Mouse (Mus musculus) urinary bladder, adult 2 months (tissue): ENCODE measurements at regions not wholly inside any gene's neighbourhood (a gene's known extent, or its start where the extent isn't known, plus 50 kb on each side); places are given as distances from the start of the nearest gene placed in this dataset.
A peak's percentile ranks its signal among the peaks of the same experiment; 100 is the strongest.

Experiments
- DNase-seq: peaks from one replicate; pipeline ENCODE4 v3.0.0; 2022; ENCODE audit warnings: low spot score

- no peak for DNase-seq
Observed at GRCm38 (mm10) chr19:60148313-60148965, 78.1 kb downstream of the Fam204a start.

DNA sequence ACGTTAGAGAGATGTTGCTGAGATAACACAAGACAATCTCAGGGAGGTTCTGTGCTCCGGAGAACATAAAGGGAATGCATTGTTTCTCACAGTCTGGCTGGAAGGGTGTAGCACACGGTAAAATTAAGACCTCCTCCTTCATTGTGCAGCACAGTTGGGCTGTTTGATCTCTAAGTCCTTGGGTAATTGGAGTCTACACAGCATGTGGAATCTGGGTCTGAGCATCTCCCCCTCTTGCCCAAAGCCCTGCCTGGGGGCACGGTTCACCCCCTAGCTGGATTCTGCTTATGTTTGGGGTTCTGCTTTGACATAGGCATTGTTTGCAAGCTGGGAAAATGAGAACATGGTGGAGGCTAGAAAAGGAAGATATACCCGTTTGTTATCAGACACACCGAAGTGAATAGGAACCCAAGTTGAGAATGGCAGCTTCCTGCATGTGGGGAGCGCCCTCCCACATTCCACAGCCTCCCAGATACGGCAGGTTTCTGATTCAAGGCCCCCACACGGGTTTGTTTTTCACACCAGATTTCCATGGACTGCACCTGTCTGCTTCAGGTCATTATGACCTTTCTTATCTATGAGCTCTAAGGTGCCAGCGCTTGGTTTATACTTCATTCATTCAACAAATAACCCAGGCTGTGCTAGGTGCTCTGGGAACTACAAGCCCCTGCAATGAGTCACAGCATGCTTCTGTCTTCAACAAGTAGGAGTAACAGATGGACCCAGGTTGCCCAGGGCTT is 79.9 kb downstream of the Fam204a start:
- DNase-seq = no peak

DNA sequence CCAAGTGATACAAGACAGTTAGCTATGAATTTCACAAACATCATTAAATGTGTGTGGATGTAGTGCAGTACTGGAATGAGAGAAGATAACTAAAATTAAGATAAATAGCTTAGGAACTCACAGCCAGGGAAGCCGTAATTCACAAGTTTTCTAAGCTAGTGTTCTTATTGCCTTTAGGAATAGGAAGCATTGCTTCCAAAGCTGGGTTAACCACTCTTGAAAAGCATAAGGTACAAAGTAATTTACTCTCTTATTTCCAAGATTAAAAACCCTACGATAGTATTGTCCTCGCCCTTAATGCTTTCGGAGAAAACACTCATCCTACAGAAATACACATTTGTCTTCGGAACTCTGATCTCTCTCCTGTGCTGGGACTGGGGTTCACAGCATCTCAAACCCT is 81.3 kb downstream of the Fam204a start:
- DNase-seq = no peak

DNA sequence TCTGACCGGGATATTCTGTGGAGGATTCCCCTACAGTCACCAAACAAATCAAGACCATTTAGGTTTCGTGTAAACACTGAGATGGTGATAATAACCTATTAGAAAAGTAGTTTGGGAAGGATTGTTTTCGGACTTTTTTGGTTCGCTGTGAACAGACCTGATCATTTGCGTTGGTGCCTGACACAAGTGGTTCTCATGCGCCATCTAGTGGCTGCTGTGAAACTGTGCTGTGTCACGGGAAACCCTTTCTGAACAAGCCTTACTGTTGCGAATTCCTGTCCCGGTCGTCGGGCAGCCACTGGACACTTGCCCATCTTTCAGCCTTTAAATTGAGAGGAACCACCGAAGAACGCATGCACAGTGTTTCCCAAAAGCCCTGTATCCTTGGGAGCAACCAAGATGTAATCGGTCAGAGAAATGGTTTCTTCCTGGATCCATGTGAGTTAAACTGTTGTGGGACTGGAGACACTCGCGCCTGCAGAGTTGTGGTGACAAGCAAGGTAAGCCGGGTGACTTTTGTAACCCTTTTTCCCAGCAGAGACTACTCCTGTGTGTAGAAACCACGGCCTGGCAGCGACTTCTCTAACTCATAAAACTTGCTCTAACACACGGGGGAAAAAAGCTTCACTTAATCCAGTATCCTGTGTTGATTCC is 82.0 kb downstream of the Fam204a start:
- DNase-seq = peak; percentile 36

DNA sequence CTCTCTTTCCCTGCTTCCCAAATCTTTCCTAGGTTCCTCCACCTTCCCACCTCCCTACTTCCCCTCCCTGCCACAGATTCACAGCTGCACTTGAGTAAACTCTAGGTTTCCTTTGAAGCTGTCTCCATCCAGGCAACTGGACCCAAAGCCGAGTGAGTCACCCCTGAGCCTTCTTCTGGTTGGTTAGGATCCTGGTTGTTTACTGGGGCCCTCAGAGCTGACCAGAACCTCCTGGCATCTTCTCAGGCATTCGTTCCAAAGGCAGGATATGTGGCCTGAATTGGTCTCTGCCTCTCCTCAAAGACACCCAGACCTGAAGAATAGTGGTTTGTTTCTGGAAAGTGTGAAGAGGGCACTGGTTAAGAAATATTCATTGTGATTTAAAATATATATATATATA is 87.6 kb downstream of the Fam204a start:
- DNase-seq = no peak

DNA sequence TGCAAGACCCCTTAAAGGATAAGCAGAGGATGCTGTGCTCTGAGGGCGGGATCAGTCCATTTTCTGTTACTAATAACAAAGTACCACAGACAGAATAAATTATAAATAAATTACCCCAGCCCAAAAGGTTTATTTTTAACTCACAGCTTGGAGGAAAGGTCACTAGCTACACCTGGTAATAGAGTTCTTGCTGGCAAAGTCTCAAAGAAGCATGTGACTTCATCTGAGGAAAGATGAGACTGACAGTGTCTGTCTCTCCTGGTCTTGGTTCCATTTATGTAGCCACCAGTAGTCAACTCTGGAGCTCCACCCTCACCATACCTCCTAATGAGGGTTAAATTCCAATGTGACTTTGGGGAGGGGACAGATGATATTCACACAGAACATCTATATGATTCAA is 90.0 kb downstream of the Fam204a start:
- no peak for DNase-seq

GRCm38 (mm10) chr19:60134447-60135328 is 91.8 kb downstream of the Fam204a start:
- no peak for DNase-seq

DNA sequence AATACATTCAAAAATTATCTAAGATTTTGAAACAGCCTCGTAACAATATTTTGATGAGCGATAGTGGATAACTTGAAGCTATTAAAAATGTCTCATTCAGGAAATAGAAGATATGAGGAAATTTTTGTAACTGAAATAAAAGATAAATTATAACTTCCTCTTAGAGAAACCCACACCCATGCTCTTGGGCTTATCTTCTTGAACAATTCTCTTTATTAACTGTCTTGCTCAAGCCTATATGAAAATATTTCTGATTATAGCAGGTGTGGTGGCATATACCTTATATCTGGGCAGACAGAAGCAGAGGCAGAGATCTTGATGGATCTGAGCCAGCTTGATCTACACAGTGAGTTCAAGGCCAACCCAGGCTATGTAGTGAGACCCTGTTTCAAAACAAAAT is 96.9 kb downstream of the Fam204a start:
- DNase-seq = no peak

DNA sequence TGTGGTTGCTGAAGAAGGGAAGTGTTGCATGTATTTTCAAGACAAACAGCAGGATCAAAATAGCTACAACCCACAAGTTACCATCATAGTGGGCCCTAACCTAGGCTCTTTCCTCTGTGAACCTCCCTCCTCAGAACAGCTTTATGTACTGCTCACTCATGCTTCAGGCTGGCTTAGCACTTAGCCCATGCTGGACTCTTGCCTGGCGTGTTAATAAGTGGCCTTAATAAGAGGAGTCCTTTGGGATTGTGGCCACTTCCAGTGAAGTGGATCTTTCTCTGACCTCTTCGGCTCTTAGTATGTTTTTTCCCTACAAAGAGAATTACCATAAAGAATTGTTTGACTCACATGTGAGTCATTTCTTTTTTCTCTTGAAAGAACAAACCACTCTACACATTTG is 101.9 kb downstream of the Fam204a start:
- DNase-seq = no peak

GRCm38 (mm10) chr19:60120917-60121316 is 105.6 kb downstream of the Fam204a start:
- DNase-seq = no peak

- no peak for DNase-seq
Observed at GRCm38 (mm10) chr19:60119051-60119450, 107.5 kb downstream of the Fam204a start.

DNA sequence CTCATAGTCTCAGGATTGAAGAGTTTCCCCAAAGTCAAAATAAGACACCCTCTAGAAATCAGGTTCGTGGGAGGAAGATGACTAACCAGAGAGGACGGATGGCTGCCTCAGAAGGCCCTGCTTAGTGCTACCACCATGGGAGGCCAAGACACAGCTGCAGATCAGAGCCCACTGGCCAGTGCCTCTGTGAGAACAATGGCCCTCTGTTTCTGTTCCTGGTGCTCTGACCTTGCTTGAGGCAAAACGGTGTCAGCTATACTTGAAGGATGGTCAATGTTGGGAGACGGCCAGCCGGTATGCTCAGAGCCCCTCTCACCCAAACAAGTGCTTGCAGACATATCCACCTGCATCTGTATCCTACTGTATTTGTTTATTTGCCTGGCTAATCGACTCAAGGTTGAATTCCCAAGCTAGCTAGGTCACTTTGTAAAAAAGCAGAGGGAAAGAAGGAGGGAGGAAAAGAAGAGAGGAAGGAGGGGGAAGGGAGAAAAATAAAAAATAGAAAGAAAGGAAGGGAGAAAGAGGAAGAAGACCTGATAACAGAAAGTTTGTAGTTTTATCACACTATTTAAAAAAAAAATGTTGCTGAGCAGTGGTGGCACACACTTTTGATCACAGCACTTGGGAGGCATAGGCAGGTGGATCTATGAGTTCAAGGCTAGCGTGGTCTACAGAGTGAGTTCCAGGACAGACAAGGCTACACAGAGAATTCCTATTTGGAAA is 112.7 kb downstream of the Fam204a start:
- DNase-seq = no peak

- no peak for DNase-seq
Observed at GRCm38 (mm10) chr19:60110278-60110677, 116.2 kb downstream of the Fam204a start.

DNA sequence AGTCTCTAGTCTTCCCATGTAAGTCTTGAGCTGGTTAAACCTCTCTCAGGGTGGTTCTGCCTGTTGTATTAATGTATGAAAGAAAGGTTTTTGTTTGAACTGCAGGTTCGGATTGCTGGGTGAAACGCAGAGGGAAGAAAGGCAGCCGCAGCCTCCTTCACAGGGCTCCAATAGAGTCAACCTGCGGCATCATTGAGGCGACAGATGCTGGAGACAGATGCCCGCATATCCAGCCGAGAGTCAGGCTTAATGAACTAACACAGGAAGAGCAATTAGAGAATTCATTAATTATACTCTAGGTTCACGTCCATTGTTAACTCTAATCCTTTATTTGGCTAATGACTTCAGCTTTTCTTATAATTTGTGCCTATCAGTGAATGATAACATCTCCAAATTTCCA is 117.0 kb downstream of the Fam204a start:
- no peak for DNase-seq

GRCm38 (mm10) chr19:60097915-60098314 is 128.6 kb downstream of the Fam204a start:
- DNase-seq = no peak

DNA sequence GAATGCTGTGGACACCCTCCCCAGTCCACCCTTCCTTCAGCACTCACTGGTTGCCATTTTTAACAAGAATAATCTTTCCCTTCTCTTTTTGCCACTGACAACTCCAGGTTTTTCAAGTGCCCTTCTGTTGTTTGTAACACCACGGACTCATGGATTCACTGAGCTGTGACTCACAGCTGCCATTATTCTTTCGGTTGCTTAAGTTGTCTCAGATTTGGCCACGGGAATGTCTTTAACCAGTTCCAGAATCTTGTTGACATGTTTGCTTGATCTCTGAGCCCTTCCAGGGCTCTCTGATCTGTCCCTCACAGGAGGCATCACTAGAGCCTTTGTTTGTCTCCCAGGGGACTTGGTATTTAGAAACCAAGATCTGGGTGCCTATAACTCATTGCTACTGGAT is 131.5 kb upstream of the Rab11fip2 start:
- DNase-seq = no peak

GRCm38 (mm10) chr19:60073328-60073727 is 129.9 kb upstream of the Rab11fip2 start:
- DNase-seq = no peak

DNA sequence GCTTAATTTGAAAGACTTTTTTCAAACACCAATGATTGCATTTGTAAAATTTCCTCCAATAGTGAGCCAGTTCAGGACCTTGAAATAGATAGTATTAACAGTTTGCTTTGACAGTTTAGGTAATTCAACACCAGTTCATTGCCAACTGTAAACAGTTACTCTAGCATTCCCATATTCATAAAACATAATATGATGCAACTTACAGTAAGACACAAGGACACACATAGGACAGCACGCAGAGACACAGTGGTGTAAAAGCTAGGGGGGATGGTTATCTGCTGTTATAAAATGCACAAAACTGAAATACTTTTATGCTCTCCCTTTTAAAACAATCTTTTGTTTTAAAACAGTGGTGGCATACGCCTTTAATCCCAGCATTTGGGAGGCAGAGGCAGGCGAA is 122.7 kb upstream of the Rab11fip2 start:
- DNase-seq = no peak

DNA sequence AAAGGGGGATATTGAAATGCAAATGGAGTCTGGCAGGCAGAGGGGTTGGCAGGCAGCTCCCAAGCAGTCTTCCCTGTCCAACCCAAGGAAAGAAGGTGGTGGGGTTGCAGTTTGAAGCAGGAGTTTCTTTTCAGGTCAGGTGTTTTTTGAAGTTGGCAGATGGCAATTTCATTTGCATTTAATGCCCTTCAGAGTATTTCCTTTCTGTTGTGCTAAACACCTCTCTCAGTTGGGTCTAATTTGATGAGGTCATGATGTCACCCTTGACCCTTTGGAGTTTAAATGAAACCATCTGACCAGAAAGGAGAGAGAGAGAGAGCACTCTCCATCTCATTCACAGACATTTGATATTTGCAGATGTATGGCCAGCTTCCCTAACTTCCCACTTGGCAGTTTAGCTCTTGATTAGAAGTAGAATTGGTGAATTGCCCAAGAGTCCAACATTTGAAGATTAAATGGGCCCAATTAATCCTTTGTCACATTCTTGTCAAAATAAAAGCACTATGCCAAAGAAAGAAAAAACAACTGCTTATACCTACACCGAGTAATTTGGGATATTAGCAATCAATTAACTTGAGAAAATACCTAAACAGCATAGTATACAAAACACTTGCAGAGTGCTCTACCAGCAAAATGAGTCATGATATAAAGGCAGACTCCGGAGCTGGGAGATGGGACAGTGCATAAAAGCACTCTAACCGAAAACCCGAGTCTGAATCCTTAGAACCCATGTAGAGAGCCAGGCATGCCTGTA is 111.8 kb upstream of the Rab11fip2 start:
- no peak for DNase-seq

- no peak for DNase-seq
Observed at GRCm38 (mm10) chr19:60051151-60051550, 107.7 kb upstream of the Rab11fip2 start.

- no peak for DNase-seq
Observed at GRCm38 (mm10) chr19:60040721-60041120, 97.3 kb upstream of the Rab11fip2 start.
